Mouse (Mus musculus): Measurements from ENCODE around the gene Kcp. TPM values are rescaled to one million over a fixed set of nuclear protein-coding genes. Genes with fewer than 3 reads are reported as not detected.

Gene Kcp
- polyA plus RNA-seq, 1 experiment from 2014 or later, result 20.3 TPM

DNA sequence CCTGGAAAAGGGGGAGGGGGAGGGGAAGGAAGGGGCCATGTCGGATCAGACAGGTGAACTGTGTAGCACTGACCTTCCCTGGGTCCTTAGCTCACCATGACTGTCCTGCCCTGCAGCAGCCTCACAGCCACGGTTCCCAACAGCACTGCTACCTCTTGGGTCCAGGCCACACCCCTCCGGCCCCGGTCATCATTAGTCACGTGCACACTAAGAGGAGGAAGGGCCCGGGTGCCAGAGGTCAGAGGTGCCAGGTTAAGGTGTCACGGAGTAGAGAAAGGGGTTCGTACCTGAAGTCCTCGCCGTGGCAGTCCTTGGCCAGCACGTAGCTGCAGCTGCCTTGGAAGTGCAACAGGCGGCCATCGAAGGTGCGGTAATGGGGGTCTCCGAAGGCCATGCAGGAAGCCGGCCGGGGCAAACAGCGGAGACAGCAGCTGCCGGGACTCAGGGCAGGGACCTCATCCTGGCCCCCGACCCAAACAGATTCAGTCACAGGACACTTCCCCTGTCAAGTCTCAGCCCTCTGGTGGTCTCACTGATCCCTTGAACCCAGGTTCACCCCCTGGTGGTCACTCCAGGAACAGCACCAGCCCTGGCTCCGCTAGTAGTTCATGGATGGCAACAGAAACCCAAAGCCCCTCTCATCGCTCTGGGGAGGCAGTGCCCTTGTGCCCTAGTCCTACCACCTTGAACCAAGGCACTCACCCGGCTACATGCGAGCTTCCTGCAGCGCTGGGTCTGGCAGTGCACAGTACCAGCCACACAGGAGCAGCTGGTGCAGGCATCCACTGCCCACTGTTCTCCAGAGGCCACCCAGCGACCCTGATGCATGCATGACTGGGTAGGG, 22.8 kb downstream of the Kcp start:
- H3K4me2 ChIP-seq, result peak overlapping the region; percentile 88
- H3K27ac ChIP-seq, result no peak overlapping the region
- peaks cover 2% of the 10 kb centered on the region; the same call in 1 of the 2 replicates for H3K27me3 ChIP-seq (replicated peaks)
- peak overlapping the region; percentile 41 for H3K4me3 ChIP-seq (replicated peaks)
- H3K36me3 ChIP-seq, result no peaks in the 10 kb centered on the region
- no peaks in the 10 kb centered on the region for H3K9me3 ChIP-seq
- WGBS, result 9% methylated on average over 26 of the region's 26 CpGs
- H3K4me1 ChIP-seq, result peaks cover 8% of the 10 kb centered on the region
- peak; percentile 55 for ATAC-seq (ENCODE audit: insufficient read depth, low FRiP score, low read depth)
- H3K9ac ChIP-seq, result no peak overlapping the region

DNA sequence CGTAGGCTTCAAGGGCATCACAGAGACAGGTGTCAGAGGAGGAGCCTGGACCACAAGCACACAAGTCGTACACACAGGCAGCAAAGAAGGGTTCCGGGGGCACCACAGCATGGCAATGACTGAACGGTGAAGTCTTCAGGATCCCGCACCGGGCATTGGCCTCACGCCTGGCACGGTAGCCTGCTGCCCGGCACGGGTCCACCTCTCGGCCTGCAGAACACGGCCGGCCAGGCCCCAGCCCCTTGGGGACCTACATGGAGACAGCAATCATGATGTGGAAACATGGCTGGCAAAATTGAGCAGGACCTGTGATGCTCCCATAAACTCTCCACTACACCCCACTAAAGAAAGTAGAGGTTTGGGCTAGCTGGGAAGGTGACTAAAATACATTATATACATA, 25.1 kb downstream of the Kcp start:
- 92% methylated on average over 13 of the region's 13 CpGs for WGBS
- Histone ChIP-seq H3K9ac (no peak overlapping the region), H3K4me1 (peaks cover 8% of the 10 kb centered on the region), H3K4me2 (no peak overlapping the region), H3K27ac (no peak overlapping the region), H3K36me3 (no peaks in the 10 kb centered on the region), H3K4me3 (replicated peaks) (no peak overlapping the region), H3K27me3 (replicated peaks) (peaks cover 2% of the 10 kb centered on the region; the same call in 1 of the 2 replicates), H3K9me3 (no peaks in the 10 kb centered on the region)
- no peak for ATAC-seq (ENCODE audit: insufficient read depth, low FRiP score, low read depth)

DNA sequence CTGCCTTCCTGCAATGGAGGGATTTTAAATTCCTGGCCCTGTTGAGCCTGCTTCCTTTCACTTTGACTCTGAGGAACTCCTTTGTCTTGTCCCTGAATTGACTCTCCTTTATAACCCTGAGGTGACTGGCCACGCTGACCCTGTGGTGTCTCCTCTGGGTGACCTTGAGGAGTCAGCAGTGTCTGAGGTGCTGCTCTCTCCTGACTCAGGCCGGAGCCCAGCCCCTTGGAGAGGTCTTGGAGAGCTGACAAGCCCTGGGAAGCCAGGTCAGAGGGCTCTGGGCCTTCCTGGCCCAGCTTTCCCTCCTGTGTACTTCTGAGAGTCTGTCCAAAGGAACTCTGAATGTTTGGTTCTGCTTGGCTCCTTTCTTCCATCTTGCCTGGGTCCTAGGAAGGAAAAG, 33.0 kb downstream of the Kcp start:
- H3K27ac ChIP-seq, result no peak overlapping the region
- ATAC-seq (ENCODE audit: insufficient read depth, low FRiP score, low read depth), result no peak
- H3K36me3 ChIP-seq, result peaks cover 15% of the 10 kb centered on the region
- no peaks in the 10 kb centered on the region for H3K9me3 ChIP-seq
- peaks cover 7% of the 10 kb centered on the region; the same call in 1 of the 2 replicates for H3K4me1 ChIP-seq
- 73% methylated on average over 2 of the region's 2 CpGs for WGBS
- no peak overlapping the region for H3K4me3 ChIP-seq (replicated peaks)
- H3K27me3 ChIP-seq (replicated peaks), result no peaks in the 10 kb centered on the region
- H3K4me2 ChIP-seq, result no peak overlapping the region
- H3K9ac ChIP-seq, result no peak overlapping the region

DNA sequence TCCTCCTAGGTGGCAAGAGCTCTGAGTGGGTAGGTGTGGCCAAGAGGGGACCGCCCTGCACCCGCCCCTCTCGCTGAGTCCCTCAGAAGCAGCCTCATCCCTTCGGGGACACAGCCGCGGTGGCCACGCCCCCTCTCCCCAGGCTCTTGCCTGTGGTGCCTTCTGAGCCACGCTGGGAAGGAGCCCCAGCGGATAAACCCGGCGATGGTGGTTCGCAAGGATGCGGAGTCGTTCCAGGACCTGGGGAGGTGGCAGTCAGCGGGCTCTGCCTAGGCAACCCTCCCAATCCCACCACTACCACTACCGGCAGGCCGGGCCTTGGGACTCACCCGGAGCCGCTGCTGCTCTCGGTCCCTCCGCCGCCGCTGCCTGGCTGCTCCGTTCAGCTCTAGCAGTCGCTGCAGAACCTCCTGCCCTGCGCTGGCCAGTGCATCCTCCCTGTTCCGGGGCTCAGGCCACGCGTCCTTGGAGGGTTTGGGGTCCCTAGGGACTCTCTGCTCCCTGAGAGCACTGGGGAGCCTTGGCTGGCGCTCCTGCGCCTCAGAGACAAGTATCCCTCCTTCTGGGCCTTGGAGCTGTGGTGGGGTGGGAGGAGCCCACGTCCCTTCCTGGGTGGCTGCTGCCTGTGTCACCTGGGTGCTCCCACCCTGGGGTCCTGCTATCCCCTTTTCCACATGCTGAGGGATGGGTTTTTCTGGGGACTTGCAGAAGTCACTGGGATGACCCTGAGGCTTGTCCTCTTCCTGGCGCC, 33.6 kb downstream of the Kcp start:
- peak; percentile 93 for ATAC-seq (ENCODE audit: insufficient read depth, low FRiP score, low read depth)
- H3K9me3 ChIP-seq, result no peaks in the 10 kb centered on the region
- peak overlapping the region; percentile 25; the same call in 1 of the 2 replicates for H3K9ac ChIP-seq
- H3K4me3 ChIP-seq (replicated peaks), result peak overlapping the region; percentile 50
- 5% methylated on average over 33 of the region's 33 CpGs for WGBS
- H3K27ac ChIP-seq, result no peak overlapping the region
- H3K4me2 ChIP-seq, result peak overlapping the region; percentile 92
- no peaks in the 10 kb centered on the region for H3K27me3 ChIP-seq (replicated peaks)
- H3K4me1 ChIP-seq, result peaks cover 9% of the 10 kb centered on the region; the same call in 1 of the 2 replicates
- H3K36me3 ChIP-seq, result peaks cover 15% of the 10 kb centered on the region

DNA sequence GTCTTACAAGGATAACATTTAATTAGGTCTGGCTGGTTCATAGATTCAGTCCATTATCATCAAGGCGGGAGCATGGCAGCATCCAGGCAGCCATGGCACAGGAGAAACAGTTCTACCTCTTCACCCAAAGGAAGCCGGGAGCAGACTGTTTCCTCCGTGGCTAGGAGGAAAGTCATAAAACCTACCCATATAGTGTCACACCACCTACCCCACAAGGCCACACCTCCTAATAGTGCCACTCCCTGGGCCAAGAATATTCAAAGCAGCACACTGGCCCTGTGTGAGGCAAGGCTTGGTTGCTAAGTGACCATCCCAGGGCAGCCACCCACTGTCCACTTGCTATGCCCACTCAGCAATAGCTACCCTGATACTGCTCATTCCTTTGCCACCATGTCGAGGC, 36.6 kb downstream of the Kcp start, which contains the start of gene Atp6v1fnb:
Atp6v1fnb (plus strand) TSS at position 301 of the 400 bp plus-strand sequence.
- H3K4me3 ChIP-seq (replicated peaks), result no peak within 1 kb of the TSS
- no peak within 1 kb of the TSS for H3K9ac ChIP-seq
- peaks cover 15% of the 10 kb centered on the region for H3K36me3 ChIP-seq
- ATAC-seq (ENCODE audit: insufficient read depth, low FRiP score, low read depth), result no peak
- no peaks in the 10 kb centered on the region for H3K27me3 ChIP-seq (replicated peaks)
- H3K4me2 ChIP-seq, result no peak within 1 kb of the TSS
- H3K27ac ChIP-seq, result no peak within 1 kb of the TSS
- WGBS, result 90% methylated on average over 4 of the region's 4 CpGs
- H3K9me3 ChIP-seq, result no peaks in the 10 kb centered on the region
- H3K4me1 ChIP-seq, result peaks cover 17% of the 10 kb centered on the region

DNA sequence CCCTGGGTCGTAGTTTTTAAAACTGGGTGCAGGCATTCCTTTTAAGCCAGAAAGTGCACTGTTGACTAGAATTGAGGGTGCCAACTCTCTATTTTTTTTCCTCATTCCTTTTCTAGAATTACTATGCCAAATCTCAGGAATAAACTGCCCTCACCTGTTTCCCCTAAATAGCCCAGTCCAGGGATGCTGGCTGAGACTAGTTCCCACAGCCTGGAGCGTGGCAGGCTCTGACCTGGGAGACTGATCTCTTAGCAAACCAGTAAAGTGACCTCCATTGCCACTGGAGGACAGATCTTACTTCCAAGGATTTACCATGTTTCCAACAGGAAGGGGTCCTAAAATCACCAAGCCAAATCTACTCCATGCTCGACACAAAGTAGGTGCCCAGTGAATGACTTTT, 38.9 kb downstream of the Kcp start:
- no peaks in the 10 kb centered on the region for H3K9me3 ChIP-seq
- H3K4me1 ChIP-seq, result peaks cover 13% of the 10 kb centered on the region; the same call in 1 of the 2 replicates
- no peak for ATAC-seq (ENCODE audit: insufficient read depth, low FRiP score, low read depth)
- H3K27me3 ChIP-seq (replicated peaks), result no peaks in the 10 kb centered on the region
- no peak overlapping the region for H3K9ac ChIP-seq
- peak overlapping the region; percentile 74 for H3K4me2 ChIP-seq
- peaks cover 15% of the 10 kb centered on the region for H3K36me3 ChIP-seq
- 79% methylated on average over 3 of the region's 3 CpGs for WGBS
- H3K27ac ChIP-seq, result no peak overlapping the region
- H3K4me3 ChIP-seq (replicated peaks), result peak overlapping the region; percentile 76

DNA sequence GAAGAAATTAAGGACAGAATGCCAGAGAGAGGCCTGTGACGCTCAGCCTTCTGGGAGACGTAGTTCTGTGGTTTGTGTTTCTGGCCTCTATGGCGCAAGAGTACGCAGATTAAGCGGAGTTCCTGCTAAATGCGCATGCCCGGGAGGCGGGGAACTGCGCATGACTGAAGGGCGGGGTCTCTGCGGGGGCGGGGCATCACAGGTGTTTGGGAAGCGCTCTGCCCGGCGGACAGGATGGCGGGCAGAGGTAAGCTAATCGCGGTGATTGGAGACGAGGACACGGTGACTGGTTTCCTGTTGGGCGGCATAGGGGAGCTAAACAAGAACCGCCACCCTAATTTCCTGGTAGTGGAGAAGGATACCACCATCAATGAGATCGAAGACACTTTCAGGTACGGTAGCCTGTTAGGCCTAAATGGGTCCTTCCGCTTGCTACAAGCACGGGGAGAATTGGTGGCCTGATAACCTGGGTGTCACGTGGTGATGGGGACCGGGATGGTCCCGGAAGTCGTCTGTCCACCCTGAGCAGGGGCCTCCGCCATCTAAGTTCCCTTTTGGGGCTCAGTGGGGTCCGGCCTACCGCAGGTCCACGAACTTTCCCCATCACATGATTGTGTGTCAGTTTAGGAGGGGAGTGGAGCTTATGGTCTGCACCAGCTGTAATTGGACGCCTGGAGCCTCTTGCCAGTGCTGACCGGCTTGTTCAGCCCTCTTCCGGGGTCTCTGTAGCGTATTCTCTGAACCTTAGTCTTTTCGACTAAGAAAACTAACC, 40.0 kb downstream of the Kcp start, which contains the start of gene Atp6v1f:
Atp6v1f (plus strand) TSS at position 136 of the 772 bp plus-strand sequence.
- H3K36me3 ChIP-seq, result peaks cover 15% of the 10 kb centered on the region
- no peaks in the 10 kb centered on the region for H3K27me3 ChIP-seq (replicated peaks)
- H3K4me1 ChIP-seq, result peaks cover 10% of the 10 kb centered on the region; the same call in 1 of the 2 replicates
- peak within 1 kb of the TSS; percentile 76 for H3K4me3 ChIP-seq (replicated peaks)
- peak within 1 kb of the TSS; percentile 45 for H3K9ac ChIP-seq
- H3K4me2 ChIP-seq, result peak within 1 kb of the TSS; percentile 74
- no peaks in the 10 kb centered on the region for H3K9me3 ChIP-seq
- WGBS, result under 1% methylated on average over 39 of the region's 39 CpGs
- peak within 1 kb of the TSS; percentile 76 for H3K27ac ChIP-seq
- peak; percentile 93 for ATAC-seq (ENCODE audit: insufficient read depth, low FRiP score, low read depth)

DNA sequence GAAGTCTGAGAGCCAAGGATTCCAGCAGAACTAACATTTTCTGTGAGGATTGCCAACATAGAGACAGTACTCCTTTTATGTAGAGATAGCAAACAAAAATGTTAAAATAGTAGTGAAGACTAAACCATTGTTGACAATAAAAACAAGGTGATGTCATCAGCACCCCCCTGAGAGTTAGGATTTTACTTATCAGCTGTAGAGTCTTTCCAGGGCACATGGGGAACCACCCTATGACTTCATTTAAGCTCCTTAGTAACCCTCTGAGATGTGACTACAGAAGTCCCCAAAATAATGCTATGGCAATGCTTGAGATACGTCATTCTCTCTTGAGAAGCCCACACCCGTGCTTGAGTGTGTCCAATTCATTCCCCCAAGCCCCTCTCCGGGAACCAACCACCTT, 44.4 kb downstream of the Kcp start:
- Histone ChIP-seq H3K9me3 (no peaks in the 10 kb centered on the region), H3K4me2 (no peak overlapping the region), H3K4me3 (replicated peaks) (no peak overlapping the region), H3K9ac (no peak overlapping the region), H3K27ac (no peak overlapping the region), H3K36me3 (0 out of 2 replicates have a peak, but pooled peaks cover 9% of the 10 kb centered on the region), H3K4me1 (peaks cover under 1% of the 10 kb centered on the region; the same call in 1 of the 2 replicates), H3K27me3 (replicated peaks) (no peaks in the 10 kb centered on the region)
- ATAC-seq (ENCODE audit: insufficient read depth, low FRiP score, low read depth), result no peak
- WGBS, result 80% methylated on average over 3 of the region's 3 CpGs

DNA sequence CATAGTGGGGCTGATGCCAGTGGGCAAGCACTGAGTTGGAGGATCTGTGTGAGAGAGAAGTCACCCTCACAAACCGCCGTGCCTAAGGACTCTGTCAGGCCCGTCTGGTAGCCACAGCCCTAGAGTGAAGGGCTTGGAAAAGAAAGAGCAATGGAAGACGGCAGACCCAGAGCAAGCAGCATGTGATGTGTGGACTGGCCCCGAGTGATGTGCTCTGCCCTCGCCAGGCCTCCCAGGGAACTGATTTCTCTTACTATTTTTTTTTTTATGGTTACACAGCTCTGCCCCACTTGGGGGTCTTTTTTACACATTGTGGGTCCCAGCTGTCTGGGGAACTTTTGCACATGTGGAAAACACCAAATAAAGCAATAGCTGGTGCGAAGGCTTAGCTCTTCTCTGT, 46.2 kb downstream of the Kcp start:
- no peak overlapping the region for H3K4me3 ChIP-seq (replicated peaks)
- H3K27ac ChIP-seq, result no peak overlapping the region
- WGBS, result 58% methylated on average over 7 of the region's 7 CpGs
- no peak overlapping the region for H3K4me2 ChIP-seq
- H3K9ac ChIP-seq, result no peak overlapping the region
- ATAC-seq (ENCODE audit: insufficient read depth, low FRiP score, low read depth), result no peak
- no peaks in the 10 kb centered on the region for H3K4me1 ChIP-seq
- H3K9me3 ChIP-seq, result no peaks in the 10 kb centered on the region
- peaks cover 20% of the 10 kb centered on the region for H3K36me3 ChIP-seq
- no peaks in the 10 kb centered on the region for H3K27me3 ChIP-seq (replicated peaks)

DNA sequence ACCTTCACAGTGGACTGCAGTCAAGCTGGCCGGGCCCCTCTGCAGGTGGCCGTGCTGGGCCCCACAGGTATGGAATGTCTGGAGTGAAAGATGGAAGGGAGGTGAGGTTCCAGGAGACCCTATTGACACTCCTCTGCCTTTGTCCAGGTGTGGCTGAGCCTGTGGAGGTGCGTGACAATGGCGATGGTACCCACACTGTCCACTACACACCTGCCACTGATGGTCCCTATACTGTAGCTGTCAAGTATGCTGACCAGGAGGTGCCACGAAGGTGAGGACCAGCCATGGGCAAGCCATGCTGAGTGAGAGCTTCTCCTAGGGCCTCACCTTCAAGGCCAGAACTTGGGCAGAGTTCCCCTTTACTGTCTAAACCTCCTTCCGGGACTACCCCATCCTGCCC, 57.1 kb downstream of the Kcp start:
- Histone ChIP-seq H3K9ac (no peak overlapping the region), H3K27me3 (replicated peaks) (no peaks in the 10 kb centered on the region), H3K9me3 (no peaks in the 10 kb centered on the region), H3K4me3 (replicated peaks) (no peak overlapping the region), H3K4me2 (no peak overlapping the region), H3K4me1 (no peaks in the 10 kb centered on the region), H3K36me3 (peaks cover 32% of the 10 kb centered on the region), H3K27ac (no peak overlapping the region)
- no peak for ATAC-seq (ENCODE audit: insufficient read depth, low FRiP score, low read depth)
- WGBS, result 90% methylated on average over 6 of the region's 6 CpGs

DNA sequence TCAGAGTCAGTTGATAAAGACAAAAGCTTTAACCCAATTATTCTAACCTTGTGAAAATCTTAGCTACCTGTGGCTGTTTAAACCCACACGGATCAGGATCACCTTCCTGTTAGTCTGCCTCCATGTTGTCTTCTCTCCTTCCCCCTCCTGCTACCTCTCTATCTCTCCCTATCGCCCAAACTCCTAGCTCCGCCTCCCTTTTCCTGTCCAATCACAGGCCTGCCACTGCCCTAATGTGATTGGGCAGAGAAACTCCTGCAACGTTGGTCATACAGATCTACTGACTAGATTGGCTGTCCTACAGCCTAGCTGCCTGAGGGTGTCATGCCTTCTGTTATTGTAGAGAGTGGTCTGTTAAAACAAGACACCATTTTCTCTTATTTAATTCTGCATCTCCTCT, 57.9 kb downstream of the Kcp start:
- H3K4me1 ChIP-seq, result no peaks in the 10 kb centered on the region
- no peak overlapping the region for H3K27ac ChIP-seq
- no peaks in the 10 kb centered on the region for H3K9me3 ChIP-seq
- H3K9ac ChIP-seq, result no peak overlapping the region
- WGBS, result 22% methylated on average over 4 of the region's 4 CpGs
- no peak overlapping the region for H3K4me3 ChIP-seq (replicated peaks)
- H3K4me2 ChIP-seq, result no peak overlapping the region
- H3K27me3 ChIP-seq (replicated peaks), result no peaks in the 10 kb centered on the region
- peaks cover 29% of the 10 kb centered on the region for H3K36me3 ChIP-seq
- ATAC-seq (ENCODE audit: insufficient read depth, low FRiP score, low read depth), result no peak
